Mouse (Mus musculus): ENCODE results near the gene Tas2r138. TPM values are rescaled to one million over a fixed set of nuclear protein-coding genes. Genes with fewer than 3 reads are reported as not detected.

Gene Tas2r138
- polyA plus RNA-seq, 2 experiments, result not detected

DNA sequence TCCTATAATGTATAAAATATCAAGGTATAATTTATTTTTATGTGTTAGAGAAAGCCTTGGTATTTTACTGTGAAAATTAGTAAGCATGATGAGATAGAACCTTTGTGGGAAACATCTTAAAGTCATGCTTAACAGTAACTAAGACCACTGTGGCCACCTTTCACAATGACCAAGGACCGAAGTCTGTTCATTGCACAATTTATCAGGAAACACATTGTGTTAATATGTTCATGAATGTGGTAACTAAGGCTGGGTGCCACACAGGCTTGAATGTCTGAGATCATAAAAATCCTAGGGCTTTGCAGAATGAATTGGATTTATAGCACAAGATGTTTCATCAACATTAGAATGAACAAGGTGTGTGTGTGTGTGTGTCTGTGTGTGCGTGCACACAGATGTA is 24.8 kb downstream of the Tas2r138 start:
- no peaks in the 10 kb centered on the region for H3K4me1 ChIP-seq (replicated peaks; ENCODE audit: control insufficient read depth in 2 of 2, insufficient read depth in 2 of 2, low read length in 1 of 2)
- TF ChIP-seq CTCF (IDR thresholded peaks at IDR 0.05; ENCODE audit: low read depth) (no peak), EP300 (IDR thresholded peaks at IDR 0.05; ENCODE audit: low read depth) (no peak)
- H3K9ac ChIP-seq (replicated peaks), result no peak overlapping the region
- no peak for DNase-seq (ENCODE audit: low read depth in 3 of 3, low spot score in 3 of 3)
- no peak overlapping the region for H3K4me2 ChIP-seq (ENCODE audit: low read depth)
- H3K4me3 ChIP-seq (ENCODE audit: insufficient read depth in 1 of 2, low read depth in 2 of 2, low read length in 2 of 2), result no peak overlapping the region
- WGBS (ENCODE audit: insufficient replicate concordance), result 59% methylated on average over 2 of the region's 2 CpGs
- H3K27me3 ChIP-seq (ENCODE audit: control insufficient read depth, insufficient read depth, low read length), result no peaks in the 10 kb centered on the region
- no peaks in the 10 kb centered on the region for H3K9me3 ChIP-seq (ENCODE audit: control insufficient read depth, low read length)
- no peak for ATAC-seq (ENCODE audit: insufficient read depth)
- H3K36me3 ChIP-seq (replicated peaks; ENCODE audit: control insufficient read depth, insufficient read depth, low read depth), result no peaks in the 10 kb centered on the region
- no peak overlapping the region for H3K27ac ChIP-seq

DNA sequence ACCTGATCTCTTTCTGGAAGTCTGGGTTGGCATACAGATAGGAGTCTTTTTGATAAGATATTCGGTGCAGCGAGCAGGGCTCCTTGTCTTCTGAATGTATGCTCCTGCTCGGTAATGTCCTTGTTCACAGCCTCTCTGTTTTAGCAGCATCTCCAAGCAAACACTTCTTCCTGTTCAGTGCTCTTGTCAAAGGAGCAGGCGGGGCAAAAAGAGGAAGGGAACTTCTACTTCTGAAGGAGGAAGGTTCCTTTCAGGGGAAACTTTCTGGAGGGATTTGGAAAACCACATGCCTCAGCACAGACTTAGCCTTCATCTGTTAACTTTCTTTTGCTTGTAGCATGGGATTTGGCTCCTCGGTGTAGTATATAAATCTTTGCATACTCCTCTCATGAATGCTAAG is 27.5 kb downstream of the Tas2r138 start, which contains the start of gene Clec5a:
Gene Clec5a, minus strand, starts transcription at position 177 of the 400 bp plus-strand sequence.
- no peaks in the 10 kb centered on the region for H3K27me3 ChIP-seq (ENCODE audit: control insufficient read depth, insufficient read depth, low read length)
- H3K4me1 ChIP-seq (replicated peaks; ENCODE audit: control insufficient read depth in 2 of 2, insufficient read depth in 2 of 2, low read length in 1 of 2), result no peaks in the 10 kb centered on the region
- TF ChIP-seq EP300 (IDR thresholded peaks at IDR 0.05; ENCODE audit: low read depth), result no peak
- TF ChIP-seq CTCF (IDR thresholded peaks at IDR 0.05; ENCODE audit: low read depth), result no peak
- H3K36me3 ChIP-seq (replicated peaks; ENCODE audit: control insufficient read depth, insufficient read depth, low read depth), result no peaks in the 10 kb centered on the region
- WGBS (ENCODE audit: insufficient replicate concordance), result 25% methylated on average over 5 of the region's 5 CpGs
- DNase-seq (ENCODE audit: low read depth in 3 of 3, low spot score in 3 of 3) (no peak), ATAC-seq (ENCODE audit: insufficient read depth) (no peak)
- no peak within 1 kb of the TSS for H3K4me3 ChIP-seq (ENCODE audit: insufficient read depth in 1 of 2, low read depth in 2 of 2, low read length in 2 of 2)
- no peaks in the 10 kb centered on the region for H3K9me3 ChIP-seq (ENCODE audit: control insufficient read depth, low read length)
- no peak within 1 kb of the TSS for H3K4me2 ChIP-seq (ENCODE audit: low read depth)
- no peak within 1 kb of the TSS for H3K27ac ChIP-seq
- no peak within 1 kb of the TSS for H3K9ac ChIP-seq (replicated peaks)

DNA sequence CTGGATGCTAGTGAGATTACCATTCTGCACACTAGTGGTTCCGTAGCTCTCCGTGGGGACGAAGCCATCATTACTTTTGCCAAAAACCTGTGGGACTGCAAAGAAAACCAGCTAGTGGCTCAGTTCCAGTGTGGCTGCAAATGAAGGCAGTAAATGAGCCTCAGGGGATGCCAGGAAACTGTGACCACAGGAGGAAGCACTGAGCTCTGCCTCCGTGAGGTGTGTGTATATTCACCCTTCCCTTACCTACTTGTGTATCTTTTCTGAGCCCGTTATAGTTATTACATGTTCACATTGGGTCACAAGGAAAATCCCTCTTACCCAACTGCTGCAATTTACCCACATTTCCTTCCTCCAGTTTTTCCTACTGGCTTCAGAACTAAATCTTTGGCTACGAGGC is 28.8 kb downstream of the Tas2r138 start:
- Histone ChIP-seq H3K4me2 (ENCODE audit: low read depth) (no peak overlapping the region), H3K4me3 (ENCODE audit: insufficient read depth in 1 of 2, low read depth in 2 of 2, low read length in 2 of 2) (no peak overlapping the region), H3K9ac (replicated peaks) (no peak overlapping the region), H3K36me3 (replicated peaks; ENCODE audit: control insufficient read depth, insufficient read depth, low read depth) (no peaks in the 10 kb centered on the region), H3K27ac (no peak overlapping the region), H3K27me3 (ENCODE audit: control insufficient read depth, insufficient read depth, low read length) (no peaks in the 10 kb centered on the region), H3K9me3 (ENCODE audit: control insufficient read depth, low read length) (no peaks in the 10 kb centered on the region), H3K4me1 (replicated peaks; ENCODE audit: control insufficient read depth in 2 of 2, insufficient read depth in 2 of 2, low read length in 1 of 2) (no peaks in the 10 kb centered on the region)
- DNase-seq (ENCODE audit: low read depth in 3 of 3, low spot score in 3 of 3) (no peak), ATAC-seq (ENCODE audit: insufficient read depth) (no peak)
- 47% methylated on average over 6 of the region's 6 CpGs for WGBS (ENCODE audit: insufficient replicate concordance)
- no peak for TF ChIP-seq EP300 (IDR thresholded peaks at IDR 0.05; ENCODE audit: low read depth)
- no peak for TF ChIP-seq CTCF (IDR thresholded peaks at IDR 0.05; ENCODE audit: low read depth)

DNA sequence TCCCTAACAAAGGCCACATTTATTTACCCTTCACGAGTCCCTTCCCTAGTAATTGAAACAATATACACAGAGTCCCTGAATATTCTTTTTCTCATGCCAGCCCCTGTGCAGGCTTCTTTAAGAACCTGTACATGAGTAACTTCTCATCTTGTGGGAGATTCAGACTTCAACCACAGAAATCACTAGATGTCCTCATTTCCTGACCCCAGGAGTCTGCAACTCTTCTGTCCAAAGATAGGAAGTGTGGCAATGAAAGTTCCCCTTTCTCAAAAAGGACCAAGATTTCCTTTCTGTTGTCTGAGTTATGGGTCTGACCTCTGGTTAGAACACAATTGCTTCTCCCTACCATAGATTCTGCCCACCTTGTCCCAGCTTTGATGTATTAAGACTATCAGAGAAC is 36.8 kb downstream of the Tas2r138 start:
- TF ChIP-seq CTCF (IDR thresholded peaks at IDR 0.05; ENCODE audit: low read depth), result no peak
- no peak for TF ChIP-seq EP300 (IDR thresholded peaks at IDR 0.05; ENCODE audit: low read depth)
- no peak overlapping the region for H3K27ac ChIP-seq
- peak in 1 of 3 experiments; percentile 24 for DNase-seq (ENCODE audit: low read depth in 3 of 3, low spot score in 3 of 3)
- no peak for ATAC-seq (ENCODE audit: insufficient read depth)
- H3K9me3 ChIP-seq (ENCODE audit: control insufficient read depth, low read length), result no peaks in the 10 kb centered on the region
- no peak overlapping the region for H3K4me3 ChIP-seq (ENCODE audit: insufficient read depth in 1 of 2, low read depth in 2 of 2, low read length in 2 of 2)
- H3K9ac ChIP-seq (replicated peaks), result no peak overlapping the region
- H3K4me2 ChIP-seq (ENCODE audit: low read depth), result no peak overlapping the region
- H3K36me3 ChIP-seq (replicated peaks; ENCODE audit: control insufficient read depth, insufficient read depth, low read depth), result no peaks in the 10 kb centered on the region
- 41% methylated on average over 1 of the region's 1 CpGs for WGBS (ENCODE audit: insufficient replicate concordance)
- no peaks in the 10 kb centered on the region for H3K27me3 ChIP-seq (ENCODE audit: control insufficient read depth, insufficient read depth, low read length)
- H3K4me1 ChIP-seq (replicated peaks; ENCODE audit: control insufficient read depth in 2 of 2, insufficient read depth in 2 of 2, low read length in 1 of 2), result no peaks in the 10 kb centered on the region

DNA sequence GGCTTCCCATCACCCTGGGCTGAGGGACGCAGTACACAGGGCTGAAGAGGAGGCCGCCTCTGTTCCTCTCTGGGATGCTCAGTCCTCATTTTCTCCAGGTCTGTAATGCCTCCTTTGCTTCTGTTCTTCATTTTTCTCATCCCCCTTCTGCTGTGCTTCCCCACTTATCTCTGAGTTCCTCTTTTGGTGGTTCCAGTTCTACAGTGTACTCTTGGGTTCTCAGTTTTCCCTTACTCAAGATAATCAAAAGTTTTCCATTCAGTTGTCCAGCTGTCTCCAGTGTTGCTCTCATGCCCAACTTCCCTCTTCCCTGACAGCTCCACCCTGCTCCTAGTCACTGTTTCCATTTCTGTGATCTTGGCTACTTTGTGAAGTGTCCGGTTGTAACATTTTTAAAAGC is 39.5 kb downstream of the Tas2r138 start:
- TF ChIP-seq EP300 (IDR thresholded peaks at IDR 0.05; ENCODE audit: low read depth), result no peak
- TF ChIP-seq CTCF (IDR thresholded peaks at IDR 0.05; ENCODE audit: low read depth), result no peak
- H3K9me3 ChIP-seq (ENCODE audit: control insufficient read depth, low read length), result no peaks in the 10 kb centered on the region
- ATAC-seq (ENCODE audit: insufficient read depth), result no peak
- 32% methylated on average over 3 of the region's 3 CpGs for WGBS (ENCODE audit: insufficient replicate concordance)
- H3K36me3 ChIP-seq (replicated peaks; ENCODE audit: control insufficient read depth, insufficient read depth, low read depth), result no peaks in the 10 kb centered on the region
- DNase-seq (ENCODE audit: low read depth in 3 of 3, low spot score in 3 of 3), result no peak
- no peaks in the 10 kb centered on the region for H3K4me1 ChIP-seq (replicated peaks; ENCODE audit: control insufficient read depth in 2 of 2, insufficient read depth in 2 of 2, low read length in 1 of 2)
- H3K4me2 ChIP-seq (ENCODE audit: low read depth), result no peak overlapping the region
- no peak overlapping the region for H3K27ac ChIP-seq
- no peak overlapping the region for H3K9ac ChIP-seq (replicated peaks)
- no peaks in the 10 kb centered on the region for H3K27me3 ChIP-seq (ENCODE audit: control insufficient read depth, insufficient read depth, low read length)
- no peak overlapping the region for H3K4me3 ChIP-seq (ENCODE audit: insufficient read depth in 1 of 2, low read depth in 2 of 2, low read length in 2 of 2)

Data from liver, embryonic 14.5 days (tissue).